Mouse (Mus musculus) frontal cortex, postnatal 25 days (tissue): ENCODE measurements around the gene Adam17.
"Not testable (repeated sequence)": the region's sequence is repeated elsewhere in the genome, so short reads cannot be mapped to it uniquely, and the experiment has no call there.

ENCODE experiments used
- DNase-seq, 2 experiments: peaks; one replicate each; pipeline ENCODE4 v3.0.0; 2022; ENCODE audit warnings: low spot score in 2 of 2

Gene Adam17

GRCm38 (mm10) chr12:21373100-21373819 is at the start of gene Adam17:
Adam17 (minus strand) TSS chr12:21373632.
- DNase-seq, result peak; percentile 92 to 95

GRCm38 (mm10) chr12:21418621-21419131 is 45.2 kb upstream of the Adam17 start:
- DNase-seq, result peak in 1 of 2 experiments; percentile 17

GRCm38 (mm10) chr12:21418083-21418482 is 44.7 kb upstream of the Adam17 start:
- no peak for DNase-seq

GRCm38 (mm10) chr12:21417100-21418070 is 44.0 kb upstream of the Adam17 start, which contains the start of gene Ywhaq:
Ywhaq (minus strand) TSS chr12:21417637.
- peak; percentile 92 to 95 for DNase-seq

GRCm38 (mm10) chr12:21416506-21416905 is 43.1 kb upstream of the Adam17 start:
- no peak for DNase-seq

GRCm38 (mm10) chr12:21410620-21411019 is 37.2 kb upstream of the Adam17 start:
- no peak for DNase-seq

GRCm38 (mm10) chr12:21409651-21410050 is 36.2 kb upstream of the Adam17 start:
- DNase-seq, result no peak

- DNase-seq, result no peak
These were observed 35.4 kb upstream of the Adam17 start for GRCm38 (mm10) chr12:21408789-21409367.

- DNase-seq, result no peak
These were observed 29.3 kb upstream of the Adam17 start for GRCm38 (mm10) chr12:21402771-21403170.

- DNase-seq, result no peak
These were observed 12.8 kb upstream of the Adam17 start for GRCm38 (mm10) chr12:21386201-21386600.

- DNase-seq, result not testable (repeated sequence)
These were observed 5.4 kb upstream of the Adam17 start for GRCm38 (mm10) chr12:21378765-21379346.

GRCm38 (mm10) chr12:21375376-21376157 is 2.1 kb upstream of the Adam17 start:
- DNase-seq, result no peak

GRCm38 (mm10) chr12:21373820-21374475 is 516 bp upstream of the Adam17 start:
- DNase-seq, result no peak

- no peak for DNase-seq
These were observed 3.3 kb downstream of the Adam17 start for GRCm38 (mm10) chr12:21370035-21370611.

- no peak for DNase-seq
These were observed 4.4 kb downstream of the Adam17 start for GRCm38 (mm10) chr12:21369087-21369410.

- DNase-seq, result no peak
These were observed 4.9 kb downstream of the Adam17 start for GRCm38 (mm10) chr12:21368376-21369086.

GRCm38 (mm10) chr12:21364624-21365435 is 8.6 kb downstream of the Adam17 start:
- DNase-seq, result no peak

GRCm38 (mm10) chr12:21363195-21363594 is 10.2 kb downstream of the Adam17 start:
- DNase-seq, result no peak
